12 mouse cellular contexts compared by ENCODE assay signal in genomic region chr1:116366806-116367205, GRCm38 (mm10).
DNase-seq lines count a peak whose midpoint lies in the region; ATAC-seq lines count a peak whose summit lies in the region.
"Had no signal": no experiment of that assay in that cellular context is flagged by ENCODE, and none has a peak within 500 bp of the region (broad histone marks: within the 10 kb centered on the region; RNA-seq: fewer than 3 reads in every experiment).

No protein-coding gene starts in this region.

- H3K27ac ChIP-seq in midbrain, embryonic 12.5 days (replicated peaks): no peak overlapping the region
- H3K27ac ChIP-seq: liver, embryonic 13.5 days had no signal

- no peak overlapping the region for H3K4me2 ChIP-seq in midbrain, embryonic 12.5 days (replicated peaks)
- H3K4me2 ChIP-seq: liver, embryonic 13.5 days had no signal

- peak; percentile 1 for DNase-seq in ovary, adult 18-20 months (ENCODE audit: low spot score)
- DNase-seq in ovary, postnatal 10 days (ENCODE audit: low spot score): no peak
- peak; percentile 15 for DNase-seq in embryo, embryonic 9.5 days (ENCODE audit: extremely low spot score)
- DNase-seq in cerebellum, postnatal 4 days (ENCODE audit: low spot score in 2 of 2): no peak
- no peak for DNase-seq in left cerebral cortex, postnatal 10 days (ENCODE audit: extremely low spot score in 1 of 2, low spot score in 2 of 2)
- DNase-seq: adrenal gland, adult 2 months; cerebellum, postnatal 36 days; liver, embryonic 13.5 days; thymus, adult 18-20 months had no signal

- no peaks in the 10 kb centered on the region for H3K9me3 ChIP-seq in midbrain, embryonic 12.5 days
- H3K9me3 ChIP-seq: liver, embryonic 13.5 days had no signal

- H3K4me3 ChIP-seq in midbrain, embryonic 12.5 days: no peak overlapping the region
- H3K4me3 ChIP-seq: liver, embryonic 13.5 days had no signal

- peaks cover 8% of the 10 kb centered on the region; the same call in 1 of the 2 replicates for H3K4me1 ChIP-seq in midbrain, embryonic 12.5 days
- H3K4me1 ChIP-seq: liver, embryonic 13.5 days had no signal

- intact Hi-C loops in left cerebral cortex, postnatal 10 days (cut with DNase I): no loop called here

- H3K9ac ChIP-seq in midbrain, embryonic 12.5 days (replicated peaks): no peak overlapping the region
- H3K9ac ChIP-seq: liver, embryonic 13.5 days had no signal

- ATAC-seq in midbrain, embryonic 12.5 days (ENCODE audit: low FRiP score, low read depth): peak; percentile 59
- ATAC-seq in inflammation-experienced regulatory T-cells, adult 6 months: no peak
- ATAC-seq: lung, postnatal 0 days had no signal

- H3K27me3 ChIP-seq in midbrain, embryonic 12.5 days: no peaks in the 10 kb centered on the region
- H3K27me3 ChIP-seq: liver, embryonic 13.5 days had no signal

- H3K36me3 ChIP-seq in midbrain, embryonic 12.5 days: no peaks in the 10 kb centered on the region
- H3K36me3 ChIP-seq: liver, embryonic 13.5 days had no signal

Comparison
In these comparisons a context has a peak if more than half of its experiments do, and no peak if none do; other contexts are left out.
1. DNase-seq: peak in ovary, adult 18-20 months (single experiment) and embryo, embryonic 9.5 days (single experiment); none in ovary, postnatal 10 days (single experiment), cerebellum, postnatal 4 days (0 of 2) and left cerebral cortex, postnatal 10 days (0 of 2).